Mouse (Mus musculus) cerebellum, adult 18-20 months (tissue): ENCODE measurements at regions not wholly inside any gene's neighbourhood (a gene's known extent, or its start where the extent isn't known, plus 50 kb on each side); places are given as distances from the start of the nearest gene placed in this dataset.
"Not testable (repeated sequence)": the region's sequence is repeated elsewhere in the genome, so short reads cannot be mapped to it uniquely, and the experiment has no call there.

Experiments
- DNase-seq, 2 experiments: peaks; one replicate each; pipeline ENCODE4 v3.0.0; 2021

DNA sequence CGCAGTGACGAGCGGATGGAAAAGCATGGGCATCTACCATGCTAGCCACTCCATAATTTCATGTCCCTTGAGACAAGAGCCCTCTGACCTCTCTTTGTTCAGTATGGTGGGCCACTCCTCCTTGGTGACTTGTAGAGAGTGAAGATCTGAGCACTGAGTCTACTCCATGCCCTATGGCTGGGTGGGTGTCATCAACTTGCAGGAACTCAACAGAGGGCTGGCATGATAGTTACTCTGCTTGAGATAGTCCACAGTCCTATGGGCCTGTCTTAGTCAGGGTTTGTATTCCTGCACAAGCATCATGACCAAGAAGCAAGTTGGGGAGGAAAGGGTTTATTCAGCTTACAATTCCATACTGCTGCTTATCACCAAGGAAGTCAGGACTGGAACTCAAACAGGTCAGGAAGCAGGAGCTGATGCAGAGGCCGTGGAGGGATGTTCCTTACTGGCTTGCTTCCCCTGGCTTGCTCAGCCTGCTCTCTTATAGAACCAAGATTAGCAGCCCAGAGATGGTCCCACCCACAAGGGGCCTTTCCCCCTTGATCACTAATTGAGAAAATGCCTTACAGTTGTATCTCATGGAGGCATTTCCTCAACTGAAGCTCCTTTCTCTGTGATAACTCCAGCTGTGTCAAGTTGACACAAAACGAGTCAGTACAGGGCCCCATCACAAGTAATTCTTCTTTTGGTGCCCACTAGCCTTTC lies 52.6 kb upstream of the Cdyl start:
- DNase-seq: not testable (repeated sequence)

DNA sequence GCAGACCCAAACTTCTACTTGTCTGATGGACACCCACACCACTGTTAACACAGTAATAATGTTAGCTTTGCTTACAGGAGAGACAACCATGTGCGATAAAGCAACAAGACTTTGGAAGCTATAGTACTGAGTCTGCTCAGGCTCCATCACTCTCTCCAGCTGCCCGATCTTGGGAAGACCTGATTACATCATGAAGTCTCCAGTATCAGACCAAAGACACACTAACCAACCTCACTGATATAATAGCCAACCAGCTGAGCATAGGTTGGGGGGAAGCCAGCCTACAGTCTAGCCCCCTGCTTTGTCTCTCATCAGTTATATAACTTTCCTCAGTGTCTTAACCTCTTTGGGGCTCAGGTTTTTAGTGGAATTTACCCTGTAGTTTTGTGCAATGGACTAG lies 51.9 kb upstream of the Cdyl start:
- DNase-seq: no peak
